Mouse (Mus musculus) midbrain, embryonic 11.5 days (tissue): ENCODE data around the gene Phex. TPM values are rescaled to one million over a fixed set of nuclear protein-coding genes. Genes with fewer than 3 reads are reported as not detected.

Experiments
- ATAC-seq: fragments of 200-750 bp; cut with Nextera tagmentation; 2 replicates; pipeline ENCODE4 v1.8.0; 2017; ENCODE audit warnings: moderate TSS enrichment, moderate library complexity; ENCODE audit not compliant: low FRiP score
- DNase-seq: peaks from one replicate; pipeline ENCODE4 v3.0.0; 2015; ENCODE audit warnings: low spot score; ENCODE audit errors: missing footprints
- H3K27ac ChIP-seq: fragments of 300-500 bp; sonication (generic); 2 replicates; pipeline ENCODE4 v1.5.1; 2014; ENCODE audit warnings: low read depth, low read length
- H3K27me3 ChIP-seq: fragments of 300-500 bp; sonication (generic); 2 replicates; pipeline ENCODE4 v1.6.1; 2014; ENCODE audit warnings: mild to moderate bottlenecking, low read length, moderate library complexity, mixed read lengths; ENCODE audit not compliant: control insufficient read depth, insufficient read depth
- H3K36me3 ChIP-seq: fragments of 300-500 bp; sonication (generic); 2 replicates; pipeline ENCODE4 v1.6.1; 2014; ENCODE audit warnings: mild to moderate bottlenecking, low read length, moderate library complexity, mixed read lengths; ENCODE audit not compliant: control insufficient read depth, insufficient read depth
- H3K4me1 ChIP-seq: fragments of 300-500 bp; sonication (generic); 2 replicates; pipeline ENCODE4 v1.6.1; 2014; ENCODE audit warnings: low read length; ENCODE audit not compliant: control insufficient read depth, insufficient read depth
- H3K4me2 ChIP-seq: fragments of 300-500 bp; sonication (generic); 2 replicates; pipeline ENCODE4 v1.6.1; 2014; ENCODE audit warnings: mild to moderate bottlenecking, moderate library complexity
- H3K4me3 ChIP-seq: fragments of 300-500 bp; sonication (generic); 2 replicates; pipeline ENCODE4 v1.5.1; 2014; ENCODE audit warnings: low read depth, low read length
- H3K9ac ChIP-seq: fragments of 300-500 bp; sonication (generic); 2 replicates; pipeline ENCODE4 v1.6.1; 2014; ENCODE audit warnings: low read length
- H3K9me3 ChIP-seq: fragments of 300-500 bp; sonication (generic); 2 replicates; pipeline ENCODE4 v1.6.1; 2016; ENCODE audit warnings: low read length; ENCODE audit not compliant: control insufficient read depth
- WGBS: fragments of 180-500 bp; shearing (Covaris S2); extraction: QIAGEN DNeasy Blood & Tissue Kit; methylation state at CpG from one replicate; pipeline ENCODE4 v1.1.7; 2014; 5-methylcytosine and 5-hydroxymethylcytosine counted together
- polyA plus RNA-seq: library from polyadenylated mRNA; unstranded; fragments of >200 nt; fragmentation: Nextera tagmentation; extraction: Ambion mirVana; gene quantifications from 2 replicates; pipeline ENCODE4 v1.2.1, GENCODE M21; 2014

The Phex gene
- polyA plus RNA-seq, 1 experiment from 2014 or later: 0.19 TPM

- Histone ChIP-seq H3K27ac (no peak overlapping the region), H3K36me3 (no peaks in the 10 kb centered on the region), H3K9ac (no peak overlapping the region), H3K4me1 (no peaks in the 10 kb centered on the region), H3K27me3 (no peaks in the 10 kb centered on the region), H3K9me3 (no peaks in the 10 kb centered on the region), H3K4me2 (no peak overlapping the region), H3K4me3 (no peak overlapping the region)
- 77% methylated on average over 1 of the region's 1 CpGs for WGBS
- ATAC-seq (no peak), DNase-seq (no peak)
These were observed 86.7 kb downstream of the Phex start for GRCm38 (mm10) chrX:157328396-157328795.

GRCm38 (mm10) chrX:157327756-157328155 lies 87.4 kb downstream of the Phex start:
- DNase-seq (no peak), ATAC-seq (no peak)
- H3K9me3 ChIP-seq: no peaks in the 10 kb centered on the region
- no peaks in the 10 kb centered on the region for H3K27me3 ChIP-seq
- H3K27ac ChIP-seq: no peak overlapping the region
- H3K4me3 ChIP-seq: no peak overlapping the region
- WGBS: 95% methylated on average over 3 of the region's 3 CpGs
- no peaks in the 10 kb centered on the region for H3K4me1 ChIP-seq
- H3K4me2 ChIP-seq: no peak overlapping the region
- no peaks in the 10 kb centered on the region for H3K36me3 ChIP-seq
- no peak overlapping the region for H3K9ac ChIP-seq

GRCm38 (mm10) chrX:157324396-157324795 lies 90.7 kb downstream of the Phex start:
- no peaks in the 10 kb centered on the region for H3K9me3 ChIP-seq
- no peak overlapping the region for H3K27ac ChIP-seq
- no peaks in the 10 kb centered on the region for H3K4me1 ChIP-seq
- WGBS: 89% methylated on average over 3 of the region's 3 CpGs
- no peak overlapping the region for H3K4me2 ChIP-seq
- no peak for DNase-seq
- no peak for ATAC-seq
- no peaks in the 10 kb centered on the region for H3K36me3 ChIP-seq
- no peaks in the 10 kb centered on the region for H3K27me3 ChIP-seq
- H3K4me3 ChIP-seq: no peak overlapping the region
- no peak overlapping the region for H3K9ac ChIP-seq

GRCm38 (mm10) chrX:157310331-157310730 lies 104.8 kb downstream of the Phex start:
- Histone ChIP-seq H3K36me3 (no peaks in the 10 kb centered on the region), H3K27ac (no peak overlapping the region), H3K4me2 (no peak overlapping the region), H3K27me3 (no peaks in the 10 kb centered on the region), H3K9ac (no peak overlapping the region), H3K4me3 (no peak overlapping the region), H3K9me3 (no peaks in the 10 kb centered on the region), H3K4me1 (no peaks in the 10 kb centered on the region)
- 71% methylated on average over 3 of the region's 3 CpGs for WGBS
- no peak for DNase-seq
- ATAC-seq: no peak

- Histone ChIP-seq H3K27me3 (no peaks in the 10 kb centered on the region), H3K36me3 (no peaks in the 10 kb centered on the region), H3K4me1 (no peaks in the 10 kb centered on the region), H3K9ac (no peak overlapping the region), H3K27ac (no peak overlapping the region), H3K9me3 (no peaks in the 10 kb centered on the region), H3K4me3 (no peak overlapping the region), H3K4me2 (no peak overlapping the region)
- no peak for ATAC-seq
- WGBS: 97% methylated on average over 1 of the region's 1 CpGs
- no peak for DNase-seq
These were observed 106.9 kb downstream of the Phex start for GRCm38 (mm10) chrX:157308171-157308570.

GRCm38 (mm10) chrX:157307411-157307810 lies 107.7 kb downstream of the Phex start:
- no peaks in the 10 kb centered on the region for H3K27me3 ChIP-seq
- WGBS: 7% methylated on average over 3 of the region's 3 CpGs
- no peak overlapping the region for H3K9ac ChIP-seq
- no peaks in the 10 kb centered on the region for H3K36me3 ChIP-seq
- no peak overlapping the region for H3K4me3 ChIP-seq
- H3K4me2 ChIP-seq: no peak overlapping the region
- no peaks in the 10 kb centered on the region for H3K9me3 ChIP-seq
- peak; percentile 93 for DNase-seq
- H3K27ac ChIP-seq: no peak overlapping the region
- ATAC-seq: peak; percentile 70
- no peaks in the 10 kb centered on the region for H3K4me1 ChIP-seq

GRCm38 (mm10) chrX:157306796-157307405 lies 108.2 kb downstream of the Phex start:
- H3K27me3 ChIP-seq: no peaks in the 10 kb centered on the region
- no peak overlapping the region for H3K4me3 ChIP-seq
- H3K4me2 ChIP-seq: no peak overlapping the region
- H3K4me1 ChIP-seq: no peaks in the 10 kb centered on the region
- no peaks in the 10 kb centered on the region for H3K9me3 ChIP-seq
- ATAC-seq: peak; percentile 62
- no peak overlapping the region for H3K27ac ChIP-seq
- H3K36me3 ChIP-seq: no peaks in the 10 kb centered on the region
- 33% methylated on average over 4 of the region's 4 CpGs for WGBS
- peak; percentile 84 for DNase-seq
- no peak overlapping the region for H3K9ac ChIP-seq

- Histone ChIP-seq H3K36me3 (no peaks in the 10 kb centered on the region), H3K9me3 (no peaks in the 10 kb centered on the region), H3K4me3 (no peak overlapping the region), H3K27me3 (no peaks in the 10 kb centered on the region), H3K27ac (no peak overlapping the region), H3K4me1 (no peaks in the 10 kb centered on the region), H3K4me2 (no peak overlapping the region), H3K9ac (no peak overlapping the region)
- ATAC-seq (no peak), DNase-seq (no peak)
- 68% methylated on average over 5 of the region's 5 CpGs for WGBS
These were observed 109.3 kb downstream of the Phex start for GRCm38 (mm10) chrX:157305852-157306232.

- ATAC-seq: no peak
These were observed 109.8 kb downstream of the Phex start for GRCm38 (mm10) chrX:157305193-157305851.

More at GRCm38 (mm10) chrX:157305193-157305851, 109.8 kb downstream of the Phex start:
- Histone ChIP-seq H3K4me1 (no peaks in the 10 kb centered on the region), H3K9me3 (no peaks in the 10 kb centered on the region), H3K9ac (no peak overlapping the region), H3K27ac (no peak overlapping the region), H3K36me3 (no peaks in the 10 kb centered on the region), H3K4me3 (no peak overlapping the region), H3K27me3 (no peaks in the 10 kb centered on the region), H3K4me2 (no peak overlapping the region)
- 34% methylated on average over 6 of the region's 6 CpGs for WGBS
- no peak for DNase-seq
